Mouse (Mus musculus) heart, adult 18-20 months (tissue): ENCODE measurements around the gene Gstm1. TPM values are rescaled to one million over a fixed set of nuclear protein-coding genes. Genes with fewer than 3 reads are reported as not detected.
"Not testable (repeated sequence)": the region's sequence is repeated elsewhere in the genome, so short reads cannot be mapped to it uniquely, and the experiment has no call there.

Experiments used
- DNase-seq, 2 experiments: peaks; one replicate each; pipeline ENCODE4 v3.0.0; 2021 to 2022; ENCODE audit warnings: mixed read lengths in 1 of 2
- long read RNA-seq, 2 experiments: library from polyadenylated mRNA; stranded (forward); transcript quantifications; one replicate each; pipeline ENCODE4 v2.0.0; 2021
- total RNA-seq, 2 experiments: library from RNA; stranded (reverse); gene quantifications; 2 replicates each; pipeline ENCODE4 v1.2.3; 2021

The Gstm1 gene
- total RNA-seq = 100 to 1,000 TPM; 296 to 418 TPM
- long read RNA-seq, experiment 1, transcript Gstm1-201 (8 exons, 1,289 nt) = major isoform, 238 of 277 reads
- long read RNA-seq, experiment 1, partial matches to known transcripts = 7 of 277 reads
- long read RNA-seq, experiment 1, other reads (novel, unspliced or antisense) = 29 of 277 reads
- long read RNA-seq, experiment 2, transcript Gstm1-201 (8 exons, 1,289 nt) = major isoform, 127 of 147 reads
- long read RNA-seq, experiment 2, partial matches to known transcripts = 3 of 147 reads
- long read RNA-seq, experiment 2, other reads (novel, unspliced or antisense) = 17 of 147 reads

DNA sequence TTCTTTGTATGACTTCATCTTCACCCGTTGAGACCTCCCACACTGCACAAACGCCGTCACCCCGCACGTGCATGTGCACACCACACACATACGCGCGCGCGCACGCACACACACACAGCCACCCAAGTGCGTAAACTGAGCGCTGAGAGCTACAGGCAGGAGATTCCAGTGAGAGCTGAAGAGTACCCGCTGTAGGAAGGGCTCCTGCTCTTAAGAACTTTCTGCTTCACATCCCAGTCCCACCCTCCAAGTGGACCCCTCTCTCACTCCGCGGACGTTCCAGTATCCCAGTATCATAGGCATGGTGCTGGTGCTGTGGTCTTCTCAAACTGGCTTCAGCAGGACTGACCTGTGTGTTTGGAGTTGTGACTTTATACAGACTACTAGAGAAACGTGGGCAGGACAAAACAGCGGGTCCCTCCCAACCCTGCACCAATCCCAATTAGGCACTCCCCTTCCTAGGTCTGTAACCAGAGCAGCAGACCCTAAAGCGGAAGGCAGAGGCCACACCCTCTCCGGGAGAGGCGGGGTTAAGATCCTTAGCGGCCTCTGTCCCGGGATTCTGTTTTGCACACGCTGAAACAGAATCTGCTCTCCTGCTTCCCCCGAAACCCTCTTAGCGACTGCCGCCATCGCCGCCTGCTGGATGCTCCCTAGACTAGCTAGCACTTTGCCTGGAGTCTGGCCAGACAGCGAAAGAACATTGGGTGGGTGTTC lies at the start of gene Gstm1:
Gene Gstm1, minus strand, starts transcription at position 501 of the 717 bp plus-strand sequence.
- peak; percentile 97 to 99 for DNase-seq

DNA sequence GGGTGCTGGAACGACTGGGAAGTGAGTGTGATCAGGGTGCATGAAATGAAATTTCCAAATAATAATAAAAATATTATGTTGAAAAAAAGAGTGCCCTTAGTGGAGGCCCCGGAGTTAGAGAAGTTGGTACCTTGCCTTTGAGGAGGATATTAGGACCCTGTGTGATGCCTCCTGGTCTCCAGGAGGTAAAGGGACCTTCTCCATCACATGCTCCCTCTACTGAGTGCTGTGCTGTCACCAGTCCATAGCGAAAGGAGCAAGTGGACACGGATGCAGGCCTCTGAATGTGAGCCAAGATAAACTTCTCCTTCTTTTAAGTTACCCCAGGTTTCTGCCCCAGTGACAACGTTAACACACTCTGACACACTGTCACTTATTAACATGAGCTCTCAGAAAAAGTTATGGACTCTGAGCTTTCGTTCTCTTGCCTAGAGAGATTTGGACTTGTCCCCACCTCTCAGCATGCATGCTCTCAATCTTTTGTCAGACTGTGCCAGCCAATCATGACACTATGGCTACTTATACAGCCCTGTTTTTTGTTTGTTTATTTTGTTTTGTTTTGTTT lies 49.7 kb upstream of the Gstm1 start:
- DNase-seq = no peak

DNA sequence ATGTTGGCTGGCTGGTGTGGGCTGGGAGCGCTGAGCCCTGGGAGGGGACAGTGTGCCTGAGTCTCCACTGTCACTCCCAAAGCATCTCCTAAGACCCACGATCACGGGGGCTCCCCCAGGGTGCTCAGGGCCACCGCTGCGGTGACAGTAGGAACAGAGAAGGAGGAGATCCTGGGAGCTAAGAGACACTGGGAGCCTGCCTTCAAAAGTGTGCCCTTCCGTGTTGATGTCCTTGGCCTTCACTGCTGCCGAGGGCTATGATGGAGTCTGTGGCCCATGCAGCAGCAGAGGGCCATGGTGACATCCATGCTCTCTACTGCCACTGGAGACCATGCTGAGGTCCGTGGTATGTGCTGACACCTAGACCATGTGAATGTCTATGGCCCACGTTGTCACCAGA lies 47.8 kb upstream of the Gstm1 start:
- no peak for DNase-seq

DNA sequence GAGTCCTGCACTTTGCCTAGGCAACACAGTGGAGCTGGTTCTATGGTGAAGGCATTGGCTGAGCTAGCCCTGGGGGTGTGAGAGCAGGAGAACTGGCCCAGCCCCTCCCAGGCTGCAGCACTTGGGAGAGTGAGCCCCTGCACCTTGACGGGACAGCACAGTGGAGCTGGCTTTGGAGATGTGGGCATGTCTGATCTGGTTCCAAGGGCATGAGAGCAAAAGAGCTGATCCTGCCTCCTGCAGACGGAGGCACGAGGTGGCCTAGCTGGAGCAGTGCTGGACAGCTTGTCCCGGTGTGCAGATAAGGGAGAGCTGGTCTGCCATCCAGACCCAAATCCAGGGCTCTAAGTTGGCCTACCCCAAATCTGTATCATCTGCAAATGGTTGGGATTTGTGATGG lies 46.9 kb upstream of the Gstm1 start:
- no peak for DNase-seq

DNA sequence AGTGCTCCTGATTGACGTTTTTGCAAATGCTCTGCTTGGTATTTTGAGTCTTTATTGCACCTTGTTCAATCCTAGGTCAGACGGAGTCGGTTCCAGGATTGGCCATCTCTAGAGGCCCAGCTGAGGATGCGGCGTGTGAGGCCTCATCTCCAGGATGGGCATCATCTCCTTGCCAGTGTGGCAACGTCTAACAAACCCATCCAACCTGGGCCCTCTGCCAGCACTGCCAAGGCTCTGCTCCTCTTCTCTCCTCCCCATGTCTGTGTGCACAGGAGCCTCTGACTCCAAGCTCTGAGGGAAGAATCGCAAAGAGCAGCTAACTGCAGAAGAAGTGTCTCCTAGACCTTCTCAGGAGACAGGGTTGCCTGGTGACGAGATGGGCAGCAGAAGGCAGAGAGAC lies 44.9 kb upstream of the Gstm1 start:
- no peak for DNase-seq

DNA sequence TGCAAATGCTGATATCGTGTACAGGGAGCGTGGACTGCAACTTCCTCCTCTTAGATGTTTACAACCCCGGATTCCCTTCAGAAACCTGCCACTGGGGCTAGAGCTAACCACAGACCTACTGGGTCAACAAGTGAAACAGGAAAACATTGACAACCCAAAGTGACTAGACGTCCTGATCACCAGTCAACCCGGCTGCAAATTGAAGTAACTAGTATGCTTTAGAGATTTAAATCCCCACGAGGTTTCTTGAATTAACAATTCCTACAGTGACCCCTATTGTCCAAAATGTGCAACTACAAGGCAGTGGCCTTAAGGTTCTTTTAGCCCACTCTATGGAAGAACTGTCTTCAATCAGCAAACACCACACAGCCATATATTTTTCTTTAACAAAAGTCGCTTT lies 43.6 kb upstream of the Gstm1 start:
- DNase-seq = peak; percentile 60 to 83

DNA sequence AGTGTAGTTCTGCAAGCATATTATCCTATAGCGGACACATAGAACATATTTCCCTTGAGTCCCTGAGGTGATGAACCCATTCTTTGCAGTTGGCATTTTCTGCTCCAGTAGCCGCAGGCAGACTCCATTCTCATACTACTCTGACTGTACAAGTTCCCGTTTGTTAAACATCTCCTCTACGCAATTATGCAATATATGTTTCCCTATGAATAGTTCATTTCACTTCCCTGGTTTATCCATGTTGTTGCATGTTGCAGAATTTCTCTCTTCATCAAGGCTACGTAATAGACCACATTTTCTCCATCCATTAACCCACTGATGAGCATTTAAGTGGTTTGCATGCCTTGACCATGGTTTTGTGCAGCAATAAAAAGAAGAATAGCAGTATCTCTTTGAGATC lies 32.7 kb upstream of the Gstm1 start:
- DNase-seq = no peak

DNA sequence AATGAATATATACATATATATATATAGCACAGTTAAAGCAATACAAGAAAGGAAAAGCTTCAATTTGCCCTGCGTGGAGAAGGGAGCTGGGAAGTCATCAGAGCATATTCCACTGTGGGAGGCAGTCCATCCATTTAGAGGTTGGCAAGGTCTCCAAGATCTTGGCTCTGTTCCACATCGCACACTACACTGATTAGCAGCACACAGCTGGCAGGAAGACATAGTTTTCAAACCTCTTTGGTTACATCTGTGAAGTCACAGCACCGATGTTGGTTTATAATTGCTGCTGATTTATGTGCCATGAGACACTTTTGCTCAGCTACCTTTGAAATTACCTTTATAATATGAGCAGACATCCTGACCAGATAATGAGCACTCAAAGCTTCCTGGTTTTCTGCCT lies 30.5 kb upstream of the Gstm1 start:
- no peak for DNase-seq

DNA sequence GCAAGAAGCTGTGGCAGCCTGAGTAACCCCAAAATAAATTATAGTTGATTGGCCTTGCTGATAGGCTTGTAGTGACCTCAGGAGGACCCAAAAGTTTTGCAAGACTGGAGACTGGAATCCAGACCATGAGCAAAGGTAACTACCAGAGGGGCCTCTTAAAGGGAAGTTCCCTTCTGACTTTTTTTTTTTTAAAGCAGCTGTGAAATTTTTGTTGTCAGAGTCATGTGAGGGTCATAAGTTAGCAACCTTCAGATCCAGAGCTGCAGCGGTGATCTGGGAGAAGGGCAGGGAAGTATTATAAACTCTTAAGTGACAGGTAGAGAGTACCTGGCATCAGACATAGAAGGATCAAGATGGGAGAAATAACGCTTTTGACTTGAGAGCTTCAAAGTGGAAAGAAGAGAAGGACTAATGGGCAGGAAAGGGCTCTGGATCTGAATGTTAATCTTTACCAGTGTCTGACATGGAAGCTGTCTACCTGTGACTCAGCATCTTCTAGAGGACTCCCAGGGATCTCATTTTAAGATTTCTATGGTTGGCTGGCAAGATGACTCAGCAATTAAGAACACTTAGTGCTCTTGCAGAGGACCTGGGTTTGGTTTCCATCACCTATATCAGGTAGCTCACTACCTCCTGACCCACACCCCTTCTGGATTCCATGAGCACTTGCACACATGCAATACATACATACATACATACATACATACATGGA lies 29.3 kb upstream of the Gstm1 start:
- DNase-seq = no peak

DNA sequence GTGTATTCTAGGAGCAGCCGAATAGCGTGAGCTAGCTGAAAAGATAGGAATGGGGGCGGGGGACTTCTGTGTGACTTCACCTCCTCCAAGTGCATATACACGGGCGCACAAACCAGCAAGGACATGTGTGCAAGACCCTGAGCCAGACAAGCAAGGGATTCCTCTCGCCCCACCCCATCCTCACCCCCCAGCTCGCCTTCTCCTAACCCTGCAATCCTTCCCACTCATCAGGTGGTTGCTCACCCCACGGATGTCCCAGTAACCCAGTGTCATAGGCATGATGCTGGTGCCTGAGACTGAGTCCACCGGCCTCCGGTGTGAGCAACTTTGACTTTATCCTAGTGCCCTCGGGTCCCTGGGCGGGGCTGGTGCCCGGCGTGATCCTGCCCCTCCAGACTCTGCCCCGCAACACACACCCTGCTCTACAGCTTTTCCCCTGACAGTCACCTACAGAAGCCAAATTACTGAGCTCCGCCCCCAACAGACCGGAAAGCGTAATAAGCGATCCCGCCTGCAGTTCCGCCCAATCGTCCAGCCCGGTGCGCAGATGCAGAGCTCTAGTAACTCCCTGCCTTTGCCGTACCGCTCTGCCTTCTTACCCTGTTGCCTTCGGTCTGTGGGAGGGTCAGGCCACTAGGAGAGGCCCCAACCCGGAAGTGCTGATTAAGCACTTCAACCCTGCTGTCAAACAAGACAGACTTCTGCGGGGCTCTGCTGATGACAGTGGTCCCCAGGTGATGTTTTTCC lies 26.8 kb upstream of the Gstm1 start, which contains the start of gene Gstm4:
Gene Gstm4, minus strand, starts transcription at position 501 of the 747 bp plus-strand sequence.
- peak; percentile 93 to 96 for DNase-seq

DNA sequence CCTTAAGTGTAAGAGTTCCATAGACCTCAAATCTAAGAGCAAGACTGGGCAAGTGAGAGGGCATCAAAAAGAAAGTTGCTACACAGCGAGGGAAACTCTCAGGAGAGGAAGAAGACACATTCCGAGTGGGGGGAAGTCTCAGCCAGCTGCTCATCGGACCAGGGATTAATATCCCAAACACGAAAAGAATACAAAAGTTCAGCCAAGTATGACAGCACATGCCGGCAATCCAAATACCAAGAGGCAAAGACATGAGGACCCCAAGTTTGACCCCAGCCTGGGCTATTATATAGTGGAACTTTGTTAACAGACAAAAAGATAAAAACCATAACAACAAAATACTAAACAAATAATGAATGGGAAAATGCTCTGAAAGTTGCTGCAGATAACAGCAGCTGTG lies 15.4 kb upstream of the Gstm1 start:
- peak; percentile 57 to 67 for DNase-seq

DNA sequence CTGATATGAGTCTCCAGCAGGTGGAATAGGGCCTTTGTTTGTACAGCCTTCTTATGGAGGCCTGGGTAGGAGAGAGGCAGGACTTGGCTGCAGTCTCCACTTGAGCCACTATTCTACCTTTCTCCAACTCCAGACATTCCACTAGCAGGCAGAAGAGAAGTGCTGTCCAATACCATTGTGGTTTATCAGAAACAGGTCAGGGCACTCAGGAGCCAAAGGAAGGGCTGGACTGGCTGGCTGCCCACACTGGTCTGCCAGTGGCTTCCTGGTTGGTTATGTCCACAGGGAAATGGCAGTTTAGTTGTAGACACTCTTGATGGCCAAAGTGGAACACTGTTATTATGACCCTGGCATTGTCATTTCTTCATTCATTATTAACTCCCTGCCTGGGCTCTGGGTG lies 14.3 kb upstream of the Gstm1 start:
- no peak for DNase-seq

DNA sequence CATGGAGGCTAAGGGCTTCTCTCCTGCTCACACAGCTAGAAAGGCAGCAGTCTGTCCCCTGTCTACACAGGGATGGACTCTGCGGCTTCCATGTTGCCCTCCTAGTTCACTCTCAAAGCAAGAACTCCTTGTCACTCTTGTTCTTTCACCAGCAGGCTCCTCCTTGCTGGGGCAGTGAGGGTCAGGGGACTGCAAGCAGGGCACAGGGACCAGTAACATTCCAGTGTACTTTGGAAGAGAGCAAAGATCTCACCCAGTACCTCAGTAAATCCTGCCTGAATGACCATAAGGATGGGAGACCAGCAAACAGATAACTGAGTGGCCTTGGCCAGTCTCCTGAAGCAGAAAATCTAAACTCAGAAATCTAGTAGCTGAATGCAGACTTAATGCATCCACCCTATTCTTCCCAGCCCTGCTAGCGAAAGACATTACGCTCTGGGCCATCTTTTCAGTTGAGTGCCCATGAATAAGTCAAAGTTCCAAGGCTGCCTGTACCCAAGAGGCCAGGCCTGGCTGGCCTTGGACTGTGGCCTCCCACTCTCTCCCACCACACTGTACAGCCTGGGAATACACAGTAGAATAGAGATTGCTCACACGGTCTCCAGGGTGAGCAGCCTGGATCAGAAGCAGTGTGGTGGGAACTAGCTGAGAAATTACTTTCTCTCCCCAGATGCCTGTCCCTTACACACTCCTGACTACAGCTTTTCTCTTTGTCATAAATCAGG lies 11.0 kb upstream of the Gstm1 start:
- no peak for DNase-seq

DNA sequence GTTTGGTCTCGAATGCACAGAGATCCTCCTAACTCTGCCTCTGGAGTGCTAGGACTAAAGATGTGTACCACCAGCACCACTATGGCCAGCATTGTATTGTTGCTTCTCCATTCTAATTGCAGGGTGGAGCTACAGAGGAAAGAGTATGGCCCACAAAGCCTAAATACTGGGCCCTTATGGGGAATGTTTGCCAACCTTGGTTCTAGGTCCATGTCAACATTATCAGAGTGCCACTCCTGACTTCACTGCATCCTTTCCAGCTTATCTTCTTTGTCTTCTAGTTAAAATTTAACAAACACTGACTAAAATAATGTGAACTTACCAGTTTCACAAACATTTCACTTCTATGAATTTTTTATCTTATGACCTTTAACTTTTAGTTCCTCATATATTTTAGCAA lies 8.8 kb upstream of the Gstm1 start:
- DNase-seq = no peak

DNA sequence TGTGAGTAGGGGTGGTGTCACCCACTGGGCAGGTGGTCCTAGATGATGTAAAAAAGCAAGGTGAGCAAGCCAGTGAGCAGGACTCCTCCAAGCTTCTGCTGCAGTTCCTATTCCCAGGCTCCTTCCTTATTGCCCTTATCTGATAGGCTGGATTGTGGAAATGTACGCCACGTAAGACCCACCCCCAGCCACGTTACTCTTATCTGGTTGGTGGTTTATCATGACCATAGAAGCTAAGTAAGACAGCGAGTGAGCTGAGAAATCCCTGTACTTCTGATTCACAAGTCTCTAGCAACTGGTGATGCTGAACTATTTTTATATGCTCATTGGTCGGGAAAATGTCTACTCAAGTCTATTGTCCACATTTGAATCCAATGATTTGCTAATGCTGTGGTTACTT lies 8.3 kb upstream of the Gstm1 start:
- no peak for DNase-seq

DNA sequence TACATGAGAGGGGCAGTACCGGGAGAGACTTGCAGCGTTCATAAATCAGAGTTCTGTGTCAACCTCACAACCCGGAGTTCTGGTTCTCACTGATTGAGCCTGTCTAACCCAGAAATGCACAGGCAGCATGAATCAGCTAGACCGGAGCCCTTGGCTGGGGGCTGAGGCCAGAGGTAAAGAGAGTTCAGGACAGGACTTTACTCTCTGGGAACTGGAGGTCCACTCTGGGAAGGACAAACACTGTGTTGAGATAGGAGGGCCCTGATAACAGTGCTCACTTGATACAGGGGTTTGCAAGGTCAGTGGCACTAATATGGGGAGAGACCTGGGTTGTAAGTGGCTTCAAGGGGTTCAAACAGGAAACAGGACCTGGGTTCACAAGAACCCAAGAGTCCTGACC lies 7.5 kb upstream of the Gstm1 start:
- DNase-seq = no peak

DNA sequence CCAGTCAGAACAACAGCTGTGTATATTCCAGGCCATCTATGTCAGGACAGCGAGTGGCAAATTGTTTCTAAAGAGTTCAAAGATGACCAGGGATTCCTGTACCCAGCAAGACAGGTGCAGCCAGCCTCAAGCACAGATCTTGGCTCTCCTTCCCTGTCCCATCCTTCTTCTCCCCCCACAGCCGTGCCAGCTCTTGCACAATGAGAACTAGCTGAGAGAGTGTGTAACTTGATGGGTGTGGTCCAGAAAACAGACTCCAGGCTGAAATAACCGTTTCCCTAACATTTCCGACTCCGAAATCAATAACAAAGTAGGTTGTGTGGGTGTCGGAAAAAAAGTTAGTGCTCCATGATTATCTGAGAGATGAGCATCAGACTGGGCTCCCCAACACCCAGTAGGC lies 4.9 kb upstream of the Gstm1 start:
- DNase-seq = peak; percentile 71 to 79

DNA sequence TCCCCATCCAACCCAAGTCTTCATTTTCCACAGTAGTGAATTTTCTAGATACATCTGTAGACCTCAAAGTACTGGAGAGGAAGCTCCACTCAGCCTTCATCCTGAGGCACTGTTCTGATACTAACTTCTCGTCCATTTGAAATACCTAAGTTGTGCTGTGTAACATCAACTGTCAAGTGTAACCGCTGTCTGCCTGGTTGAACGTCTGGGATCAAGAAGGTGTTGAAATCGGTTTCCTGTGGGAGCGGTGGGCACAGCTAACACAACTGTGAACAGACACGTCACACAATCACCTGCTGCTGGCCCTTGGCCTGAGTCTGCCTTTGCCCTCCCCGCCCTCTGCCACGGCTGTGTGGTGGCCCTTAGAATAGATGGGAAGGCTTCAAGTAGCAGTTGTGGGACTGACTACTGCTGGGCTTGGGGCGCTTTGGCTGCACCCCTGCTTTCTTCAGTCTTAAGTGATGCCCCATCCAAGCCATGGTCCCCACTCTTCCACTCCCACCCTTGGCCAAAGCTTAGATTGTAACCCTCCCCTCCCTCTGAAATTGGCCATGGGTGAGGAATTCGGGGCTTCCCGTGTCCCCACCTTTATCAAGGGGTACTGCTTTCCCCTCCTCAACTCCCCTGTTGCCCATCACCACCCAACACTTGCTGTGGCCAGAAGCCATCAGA lies 2.7 kb upstream of the Gstm1 start:
- not testable (repeated sequence) for DNase-seq

DNA sequence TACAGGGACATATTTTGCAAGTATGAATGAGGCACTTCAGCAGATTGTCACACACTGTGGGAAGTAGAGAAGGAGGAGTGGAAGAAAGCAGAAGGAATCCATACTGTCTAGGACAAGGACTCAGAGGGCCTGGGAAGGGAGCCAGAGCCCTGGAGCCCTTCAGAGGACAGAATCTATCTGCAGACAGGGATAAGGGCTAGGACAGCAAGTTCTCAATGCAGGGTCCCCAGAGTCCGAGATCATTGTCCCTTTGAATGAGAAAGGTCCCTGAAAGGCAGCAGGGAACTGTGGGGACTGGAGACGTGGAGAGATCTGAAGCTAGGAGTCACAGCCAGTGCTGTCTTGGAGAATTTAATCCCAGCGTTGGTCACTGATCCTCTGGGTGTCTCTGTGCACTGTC lies 1.5 kb upstream of the Gstm1 start:
- peak in 1 of 2 experiments; percentile 66 for DNase-seq

DNA sequence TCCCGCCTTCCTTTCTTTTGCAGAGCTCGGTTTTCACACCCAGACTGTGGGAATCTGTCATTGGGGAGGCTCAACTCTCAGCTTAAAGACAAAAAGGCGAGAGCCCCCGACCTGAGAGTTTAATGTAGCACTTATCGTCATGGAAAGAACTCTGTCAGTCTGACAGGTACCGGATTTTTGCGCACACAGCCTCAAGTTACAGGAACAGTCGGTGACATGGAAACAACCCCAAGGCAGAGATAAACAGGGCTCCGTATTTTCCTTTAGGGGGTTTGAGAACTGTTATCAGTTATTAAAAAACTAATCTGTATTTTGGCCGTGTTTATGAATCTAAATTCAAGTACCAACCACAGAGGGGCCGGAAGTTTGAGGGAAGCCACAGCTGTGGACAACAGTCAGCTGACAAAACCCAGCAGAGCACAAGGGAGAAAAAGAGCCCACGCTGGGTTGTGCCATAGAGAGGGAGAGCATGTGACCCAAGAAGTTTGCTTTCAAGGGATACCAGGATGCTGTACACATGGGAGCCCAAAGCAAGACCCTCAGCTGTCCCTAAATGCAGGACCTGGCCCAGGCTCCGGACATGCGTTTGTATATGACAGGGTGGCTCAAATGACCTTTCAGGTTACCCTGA lies 532 bp upstream of the Gstm1 start:
- DNase-seq = peak in 1 of 2 experiments; percentile 57
